Mouse (Mus musculus): Measurements from ENCODE around the gene Gpr26. TPM values are rescaled to one million over a fixed set of nuclear protein-coding genes. Genes with fewer than 3 reads are reported as not detected.

The Gpr26 gene
- total RNA-seq, 2 experiments from 2014 or later, result 125 to 129 TPM

DNA sequence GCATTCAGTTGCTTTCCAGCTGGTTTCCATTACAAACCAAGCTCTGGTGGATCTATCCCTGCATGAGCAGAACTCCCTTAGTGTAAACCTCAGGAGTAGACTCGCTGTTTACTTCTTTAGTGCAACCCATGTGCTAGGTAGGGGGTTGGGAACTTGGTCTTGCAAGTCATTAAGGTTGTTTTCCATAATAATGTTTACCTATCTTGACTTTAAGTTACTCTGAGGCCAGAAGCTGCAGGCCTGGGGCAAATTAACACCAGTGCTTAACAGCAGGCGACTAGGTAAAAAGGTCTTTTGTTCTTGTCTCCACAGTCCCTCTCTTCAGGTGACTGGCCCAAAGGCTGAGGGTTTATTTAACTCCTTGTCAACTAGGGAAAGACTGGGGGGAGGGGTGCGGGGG, 48.9 kb downstream of the Gpr26 start:
- intact Hi-C loops (cut with DNase I), result no loop called here
- no peak for DNase-seq (ENCODE audit: low spot score in 2 of 2)

DNA sequence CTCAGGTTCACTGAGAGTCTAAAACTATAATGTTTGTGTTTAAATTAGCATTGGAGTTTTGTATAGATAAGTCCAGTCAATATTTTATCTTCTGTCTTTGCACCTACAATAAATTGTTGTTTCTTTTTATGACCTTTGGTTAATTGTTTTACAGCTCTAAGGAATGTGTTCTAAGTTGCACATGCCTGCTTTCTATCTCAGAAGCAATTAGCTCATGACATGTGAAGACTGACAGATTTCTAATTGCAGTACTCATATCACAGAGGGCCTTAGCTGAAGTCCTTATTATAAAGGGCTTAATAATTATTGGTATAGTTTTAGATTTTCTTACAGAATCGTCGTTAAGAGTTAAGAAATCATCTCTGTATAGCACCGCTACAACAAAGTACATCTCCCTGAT, 49.7 kb downstream of the Gpr26 start:
- no peak for DNase-seq (ENCODE audit: low spot score in 2 of 2)
- intact Hi-C loops (cut with DNase I), result no loop called here

- intact Hi-C loops (cut with DNase I), result no loop called here
- DNase-seq (ENCODE audit: low spot score in 2 of 2), result no peak
These were observed 59.3 kb downstream of the Gpr26 start for GRCm38 (mm10) chr7:132025591-132025990.

DNA sequence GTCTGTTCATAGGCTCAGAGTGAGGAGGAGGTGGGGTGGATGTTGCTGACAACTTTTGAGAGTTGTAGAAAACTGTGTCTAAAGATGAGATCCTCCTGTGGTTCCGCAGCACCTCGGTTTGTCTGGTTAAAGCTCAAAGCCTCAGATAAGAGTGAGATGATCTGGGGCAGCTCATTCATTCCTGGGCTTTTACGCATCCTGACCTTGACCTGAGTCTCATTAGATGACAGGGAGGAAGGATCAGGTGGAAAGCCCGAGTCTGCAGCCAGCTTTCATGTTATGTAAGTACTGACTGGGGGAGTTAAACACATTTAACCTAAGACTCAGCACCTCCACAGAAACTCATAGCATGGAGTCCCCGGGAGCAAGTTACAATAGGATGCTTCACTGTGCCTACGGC, 60.4 kb downstream of the Gpr26 start:
- intact Hi-C loops (cut with DNase I), result no loop called here

DNA sequence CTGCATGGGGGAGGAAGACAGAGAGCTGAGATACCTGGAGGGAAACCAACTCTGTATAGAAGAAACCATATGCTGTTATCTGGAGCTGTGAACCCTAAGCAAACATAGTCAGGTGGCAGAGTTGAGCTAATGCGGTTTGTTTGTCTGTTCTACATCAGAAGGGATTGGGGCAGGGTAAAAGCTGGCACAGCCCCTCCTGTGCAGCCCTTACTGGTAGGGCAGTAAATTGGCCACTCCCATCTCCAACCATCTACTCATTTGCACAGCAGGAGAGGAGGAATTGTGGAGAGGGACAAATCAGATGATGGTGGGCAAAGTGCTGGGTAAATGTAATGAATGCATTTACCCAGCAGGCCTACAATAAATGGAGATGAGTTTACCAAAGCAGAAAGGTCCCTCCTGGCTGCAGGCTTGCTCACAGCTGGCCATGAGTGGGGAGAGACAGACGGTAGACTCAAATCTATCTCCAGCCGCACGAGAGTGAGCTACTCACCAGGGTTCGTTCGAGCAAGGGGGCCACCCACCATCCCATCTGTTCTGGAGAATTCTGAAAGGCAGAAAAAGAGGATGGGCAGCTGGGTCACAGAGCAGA, 65.8 kb downstream of the Gpr26 start:
- DNase-seq (ENCODE audit: low spot score in 2 of 2), result peak; percentile 27 to 36
- intact Hi-C loops (cut with DNase I), result no loop called here

More for the DNA sequence above, 60.4 kb downstream of the Gpr26 start:
- no peak for DNase-seq (ENCODE audit: low spot score in 2 of 2)

Other genes with a start within 250 kb of the Gpr26 start
- 1 to 10 TPM; 2.8 to 5.6 TPM for gene Cpxm2, start 188.3 kb downstream of the Gpr26 start, total RNA-seq (2021)

Measured in left cerebral cortex, postnatal 36 days (tissue).